ENCODE assay signal across 8 mouse cellular contexts in the genomic region with DNA sequence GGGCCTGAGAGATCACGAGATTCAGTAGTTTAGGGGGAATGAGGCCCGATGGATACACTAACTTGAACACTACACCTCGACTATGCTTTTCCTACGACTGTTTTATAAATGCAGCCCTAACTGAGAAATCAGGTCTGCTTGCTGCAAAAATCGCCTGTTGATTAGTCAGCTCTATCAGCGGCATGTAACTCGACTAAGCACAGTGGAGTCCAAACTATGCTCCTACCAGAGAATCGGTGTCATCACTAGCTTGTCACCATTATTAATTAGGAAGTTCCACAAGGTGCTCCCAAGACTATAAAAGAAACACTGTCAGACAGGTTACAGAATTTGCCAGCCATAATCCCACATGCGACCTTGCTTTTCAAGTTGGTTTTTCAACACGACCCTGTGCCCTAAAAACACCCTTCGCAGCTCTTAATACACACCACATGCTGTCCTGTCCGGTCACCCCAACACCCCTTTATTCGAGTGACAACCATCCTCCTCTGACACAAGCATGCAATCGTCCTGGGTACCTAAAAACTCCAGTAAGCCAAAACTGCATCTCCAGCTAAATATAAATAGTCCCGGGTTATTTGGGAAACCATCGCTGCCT. TPM values are rescaled to one million over a fixed set of nuclear protein-coding genes. Genes with fewer than 3 reads are reported as not detected.
DNase-seq lines count a peak whose midpoint lies in the region; ATAC-seq and TF ChIP-seq lines count a peak whose summit lies in the region.

No protein-coding gene starts in this region.

- peak overlapping the region; percentile 72 for H3K4me2 ChIP-seq in embryonic facial prominence, embryonic 11.5 days (ENCODE audit: low read depth, low read length)
- peak overlapping the region; percentile 65 for H3K4me2 ChIP-seq in neural tube, embryonic 14.5 days (ENCODE audit: low read depth, low read length)

- peak overlapping the region; percentile 95 for H3K4me3 ChIP-seq in liver, adult 2 months (ENCODE audit: insufficient read depth, low read depth, low read length)
- H3K4me3 ChIP-seq in embryonic facial prominence, embryonic 11.5 days (ENCODE audit: low read depth, low read length) = peak overlapping the region; percentile 81
- peak overlapping the region; percentile 88 for H3K4me3 ChIP-seq in limb, embryonic 10.5 days
- peak overlapping the region; percentile 71 for H3K4me3 ChIP-seq in neural tube, embryonic 14.5 days (ENCODE audit: low read depth, low read length)

- H3K79me2 ChIP-seq in liver, adult 2 months (ENCODE audit: control insufficient read depth, insufficient read depth, low read length) = peaks cover 38% of the 10 kb centered on the region

- no peak for ATAC-seq in embryonic facial prominence, embryonic 11.5 days (replicated peaks; ENCODE audit: insufficient number of reproducible peaks, low FRiP score, low TSS enrichment, low read depth)
- ATAC-seq in neural tube, embryonic 14.5 days (ENCODE audit: low read depth) = peak; percentile 36; the same call in 1 of the 2 replicates
- no peak for ATAC-seq in cerebellum, adult (ENCODE audit: insufficient number of reproducible peaks, low FRiP score, low TSS enrichment)

- H3K9ac ChIP-seq in liver, adult 2 months (ENCODE audit: low read depth, low read length) = peak overlapping the region; percentile 89
- H3K9ac ChIP-seq in embryonic facial prominence, embryonic 11.5 days (replicated peaks; ENCODE audit: low read length) = peak overlapping the region; percentile 78
- H3K9ac ChIP-seq in neural tube, embryonic 14.5 days (replicated peaks; ENCODE audit: low read depth, low read length) = peak overlapping the region; percentile 81

- H3K27ac ChIP-seq in liver, adult 2 months (replicated peaks; ENCODE audit: insufficient read depth, low read depth, low read length) = peak overlapping the region; percentile 20; the same call in 1 of the 2 replicates
- H3K27ac ChIP-seq in embryonic facial prominence, embryonic 11.5 days (replicated peaks; ENCODE audit: low read depth, low read length) = no peak overlapping the region
- H3K27ac ChIP-seq in limb, embryonic 10.5 days = peak overlapping the region; percentile 89
- H3K27ac ChIP-seq in neural tube, embryonic 14.5 days (ENCODE audit: low read depth, low read length) = no peak overlapping the region

- no peaks in the 10 kb centered on the region for H3K36me3 ChIP-seq in liver, adult 2 months (ENCODE audit: control insufficient read depth, insufficient read depth, low read length)
- H3K36me3 ChIP-seq in embryonic facial prominence, embryonic 11.5 days (replicated peaks; ENCODE audit: control insufficient read depth, insufficient read depth, low read depth, low read length) = no peaks in the 10 kb centered on the region
- no peaks in the 10 kb centered on the region for H3K36me3 ChIP-seq in limb, embryonic 10.5 days
- H3K36me3 ChIP-seq in neural tube, embryonic 14.5 days (ENCODE audit: control insufficient read depth, insufficient read depth, low read length) = no peaks in the 10 kb centered on the region

- H3K27me3 ChIP-seq in liver, adult 2 months (ENCODE audit: control insufficient read depth, insufficient read depth, low read length) = no peaks in the 10 kb centered on the region
- no peaks in the 10 kb centered on the region for H3K27me3 ChIP-seq in embryonic facial prominence, embryonic 11.5 days (ENCODE audit: control insufficient read depth, insufficient read depth, low read length)
- no peaks in the 10 kb centered on the region for H3K27me3 ChIP-seq in limb, embryonic 10.5 days (ENCODE audit: low read depth, poor library complexity, severe bottlenecking)
- no peaks in the 10 kb centered on the region for H3K27me3 ChIP-seq in neural tube, embryonic 14.5 days (ENCODE audit: control insufficient read depth, insufficient read depth, low read length)

- no peak for TF ChIP-seq POLR2A in liver, adult 2 months (IDR thresholded peaks at IDR 0.05; ENCODE audit: extremely low read depth, insufficient read depth, low read length)

- peak; percentile 51 for DNase-seq in liver, adult 2 months (ENCODE audit: extremely low read depth, low read depth, low spot score)
- DNase-seq in liver (no peak), MN1 (ENCODE audit: low spot score) (no peak)
- no peak for DNase-seq in embryonic facial prominence, embryonic 11.5 days (ENCODE audit: low spot score)
- DNase-seq in limb, embryonic 10.5 days (ENCODE audit: low spot score) = no peak
- no peak for DNase-seq in right cerebral cortex, adult 18-20 months

- WGBS in liver, adult 2 months = 7% methylated on average over 16 of the region's 16 CpGs
- WGBS in embryonic facial prominence, embryonic 11.5 days = 28% methylated on average over 16 of the region's 16 CpGs
- WGBS in limb, embryonic 10.5 days = 29% methylated on average over 16 of the region's 16 CpGs
- WGBS in neural tube, embryonic 14.5 days = 34% methylated on average over 16 of the region's 16 CpGs

- H3K9me3 ChIP-seq in embryonic facial prominence, embryonic 11.5 days (replicated peaks; ENCODE audit: control insufficient read depth, low read length) = no peaks in the 10 kb centered on the region
- H3K9me3 ChIP-seq in limb, embryonic 10.5 days (replicated peaks) = no peaks in the 10 kb centered on the region
- no peaks in the 10 kb centered on the region for H3K9me3 ChIP-seq in neural tube, embryonic 14.5 days (ENCODE audit: control insufficient read depth, low read length)

- peaks cover 2% of the 10 kb centered on the region for H3K4me1 ChIP-seq in liver, adult 2 months (ENCODE audit: control insufficient read depth, insufficient read depth, low read length)
- peaks cover 2% of the 10 kb centered on the region for H3K4me1 ChIP-seq in embryonic facial prominence, embryonic 11.5 days (ENCODE audit: control insufficient read depth, insufficient read depth, low read length)
- peaks cover 30% of the 10 kb centered on the region for H3K4me1 ChIP-seq in limb, embryonic 10.5 days
- 0 out of 2 replicates have a peak, but pooled peaks cover 8% of the 10 kb centered on the region for H3K4me1 ChIP-seq in neural tube, embryonic 14.5 days (ENCODE audit: control insufficient read depth, insufficient read depth, low read length)

- TF ChIP-seq CTCF in liver, adult 2 months (IDR thresholded peaks at IDR 0.05; ENCODE audit: low read depth, low read length) = no peak

RNA-seq across cellular contexts. Expression of a gene that starts 0.7 kb away (rescaled TPM):
- total RNA-seq in liver, adult 2 months (2014; rRNA removed) = 23.3 and 24.7 TPM in 2 replicates
- polyA plus RNA-seq in liver, adult 2 months (2012; rRNA removed) = 15.5 and 15.6 TPM in 2 replicates
- polyA plus RNA-seq in embryonic facial prominence, embryonic 11.5 days (2014; fragmentation: Nextera tagmentation; extraction: Ambion mirVana) = 15.7 and 17.3 TPM in 2 replicates
- polyA plus RNA-seq in limb, embryonic 10.5 days (2016; fragmentation: Nextera tagmentation; extraction: Ambion mirVana) = 19.4 and 22.0 TPM in 2 replicates
- polyA plus RNA-seq in neural tube, embryonic 14.5 days (2014; fragmentation: Nextera tagmentation; extraction: Ambion mirVana) = 8.4 and 9.9 TPM in 2 replicates

RNA-seq across cellular contexts. Expression of a gene that starts 47.1 kb away (rescaled TPM):
- total RNA-seq in liver, adult 2 months (2014; rRNA removed) = 215 and 272 TPM in 2 replicates
- polyA plus RNA-seq in liver, adult 2 months (2012; rRNA removed) = 336 and 360 TPM in 2 replicates
- polyA plus RNA-seq in embryonic facial prominence, embryonic 11.5 days (2014; fragmentation: Nextera tagmentation; extraction: Ambion mirVana) = not detected in 2 replicates
- polyA plus RNA-seq in limb, embryonic 10.5 days (2016; fragmentation: Nextera tagmentation; extraction: Ambion mirVana) = 0.10 TPM in 1 of 2 replicates, not detected in the other
- polyA plus RNA-seq in neural tube, embryonic 14.5 days (2014; fragmentation: Nextera tagmentation; extraction: Ambion mirVana) = 0.32 TPM in 1 of 2 replicates, not detected in the other

Comparison
In these comparisons a context has a peak if more than half of its experiments do, and no peak if none do; other contexts are left out.
1. H3K27ac ChIP-seq: peak in liver, adult 2 months (single experiment) and limb, embryonic 10.5 days (single experiment); none in embryonic facial prominence, embryonic 11.5 days (single experiment) and neural tube, embryonic 14.5 days (single experiment).
2. RNA of a gene that starts 47.1 kb away (polyA plus RNA-seq): 336 to 360 TPM in liver, adult 2 months; 0.32 TPM in neural tube, embryonic 14.5 days, not detected in embryonic facial prominence, embryonic 11.5 days and 0.10 TPM in limb, embryonic 10.5 days; every median in the first group is over 100 times any median in the second.
3. Peak in every context shown above with its lines, with median percentiles within 50 percentile points of each other: H3K4me3 ChIP-seq and H3K9ac ChIP-seq.